Mouse (Mus musculus): ENCODE measurements at regions not wholly inside any gene's neighbourhood (a gene's known extent, or its start where the extent isn't known, plus 50 kb on each side); places are given as distances from the start of the nearest gene placed in this dataset.
A peak's percentile ranks its signal among the peaks of the same experiment; 100 is the strongest.

GRCm38 (mm10) chr7:138758386-138758785 is 87.5 kb upstream of the Ppp2r2d start:
- Histone ChIP-seq H3K27me3 (ENCODE audit: control insufficient read depth, insufficient read depth, low read length) (no peaks in the 10 kb centered on the region), H3K9me3 (ENCODE audit: control insufficient read depth, low read length) (no peaks in the 10 kb centered on the region)
- 77% methylated on average over 1 of the region's 1 CpGs for WGBS

GRCm38 (mm10) chr7:138748442-138748841 is 97.4 kb upstream of the Ppp2r2d start:
- Histone ChIP-seq H3K9ac (ENCODE audit: low read length) (no peak overlapping the region), H3K27me3 (ENCODE audit: control insufficient read depth, insufficient read depth, low read length) (no peaks in the 10 kb centered on the region), H3K36me3 (ENCODE audit: control insufficient read depth, insufficient read depth, low read length) (no peaks in the 10 kb centered on the region), H3K27ac (ENCODE audit: low read depth, low read length) (no peak overlapping the region), H3K4me2 (ENCODE audit: low read depth) (no peak overlapping the region), H3K9me3 (ENCODE audit: control insufficient read depth, low read length) (no peaks in the 10 kb centered on the region), H3K4me3 (ENCODE audit: low read depth, low read length) (no peak overlapping the region), H3K4me1 (ENCODE audit: control insufficient read depth, insufficient read depth, low read length) (no peaks in the 10 kb centered on the region)
- ATAC-seq (ENCODE audit: insufficient read depth, low FRiP score, low TSS enrichment) (no peak), DNase-seq (ENCODE audit: low spot score) (no peak)
- 66% methylated on average over 2 of the region's 2 CpGs for WGBS

More at GRCm38 (mm10) chr7:138758386-138758785, 87.5 kb upstream of the Ppp2r2d start:
- DNase-seq (ENCODE audit: low spot score) (no peak), ATAC-seq (ENCODE audit: insufficient read depth, low FRiP score, low TSS enrichment) (no peak)
- Histone ChIP-seq H3K27ac (ENCODE audit: low read depth, low read length) (no peak overlapping the region), H3K4me3 (ENCODE audit: low read depth, low read length) (no peak overlapping the region), H3K9ac (ENCODE audit: low read length) (no peak overlapping the region), H3K4me1 (ENCODE audit: control insufficient read depth, insufficient read depth, low read length) (no peaks in the 10 kb centered on the region), H3K36me3 (ENCODE audit: control insufficient read depth, insufficient read depth, low read length) (no peaks in the 10 kb centered on the region), H3K4me2 (ENCODE audit: low read depth) (no peak overlapping the region)

GRCm38 (mm10) chr7:138746616-138747015 is 99.3 kb upstream of the Ppp2r2d start:
- H3K4me3 ChIP-seq (ENCODE audit: low read depth, low read length) = no peak overlapping the region
- no peak for ATAC-seq (ENCODE audit: insufficient read depth, low FRiP score, low TSS enrichment)
- H3K4me2 ChIP-seq (ENCODE audit: low read depth) = no peak overlapping the region
- no peaks in the 10 kb centered on the region for H3K9me3 ChIP-seq (ENCODE audit: control insufficient read depth, low read length)
- no peaks in the 10 kb centered on the region for H3K4me1 ChIP-seq (ENCODE audit: control insufficient read depth, insufficient read depth, low read length)
- 21% methylated on average over 8 of the region's 8 CpGs for WGBS
- H3K9ac ChIP-seq (ENCODE audit: low read length) = no peak overlapping the region
- no peaks in the 10 kb centered on the region for H3K36me3 ChIP-seq (ENCODE audit: control insufficient read depth, insufficient read depth, low read length)
- DNase-seq (ENCODE audit: low spot score) = peak; percentile 61
- H3K27me3 ChIP-seq (ENCODE audit: control insufficient read depth, insufficient read depth, low read length) = no peaks in the 10 kb centered on the region
- no peak overlapping the region for H3K27ac ChIP-seq (ENCODE audit: low read depth, low read length)

GRCm38 (mm10) chr7:138742516-138742845 is 103.4 kb upstream of the Ppp2r2d start:
- Histone ChIP-seq H3K4me1 (ENCODE audit: control insufficient read depth, insufficient read depth, low read length) (no peaks in the 10 kb centered on the region), H3K4me3 (ENCODE audit: low read depth, low read length) (no peak overlapping the region), H3K36me3 (ENCODE audit: control insufficient read depth, insufficient read depth, low read length) (no peaks in the 10 kb centered on the region), H3K27me3 (ENCODE audit: control insufficient read depth, insufficient read depth, low read length) (no peaks in the 10 kb centered on the region), H3K9ac (ENCODE audit: low read length) (no peak overlapping the region), H3K4me2 (ENCODE audit: low read depth) (no peak overlapping the region), H3K9me3 (ENCODE audit: control insufficient read depth, low read length) (no peaks in the 10 kb centered on the region), H3K27ac (ENCODE audit: low read depth, low read length) (no peak overlapping the region)
- ATAC-seq (ENCODE audit: insufficient read depth, low FRiP score, low TSS enrichment) = no peak
- 92% methylated on average over 4 of the region's 4 CpGs for WGBS
- DNase-seq (ENCODE audit: low spot score) = no peak

- Histone ChIP-seq H3K9ac (ENCODE audit: low read length) (no peak overlapping the region), H3K36me3 (ENCODE audit: control insufficient read depth, insufficient read depth, low read length) (no peaks in the 10 kb centered on the region), H3K9me3 (ENCODE audit: control insufficient read depth, low read length) (no peaks in the 10 kb centered on the region), H3K4me3 (ENCODE audit: low read depth, low read length) (no peak overlapping the region), H3K27ac (ENCODE audit: low read depth, low read length) (no peak overlapping the region), H3K4me2 (ENCODE audit: low read depth) (no peak overlapping the region), H3K27me3 (ENCODE audit: control insufficient read depth, insufficient read depth, low read length) (no peaks in the 10 kb centered on the region), H3K4me1 (ENCODE audit: control insufficient read depth, insufficient read depth, low read length) (no peaks in the 10 kb centered on the region)
- ATAC-seq (ENCODE audit: insufficient read depth, low FRiP score, low TSS enrichment) (no peak), DNase-seq (ENCODE audit: low spot score) (no peak)
- 78% methylated on average over 7 of the region's 7 CpGs for WGBS
Measured at GRCm38 (mm10) chr7:138741816-138742515, 103.9 kb upstream of the Ppp2r2d start.

- WGBS = 29% methylated on average over 4 of the region's 4 CpGs
- Histone ChIP-seq H3K4me1 (ENCODE audit: control insufficient read depth, insufficient read depth, low read length) (no peaks in the 10 kb centered on the region), H3K36me3 (ENCODE audit: control insufficient read depth, insufficient read depth, low read length) (no peaks in the 10 kb centered on the region), H3K4me3 (ENCODE audit: low read depth, low read length) (no peak overlapping the region), H3K4me2 (ENCODE audit: low read depth) (no peak overlapping the region), H3K9me3 (ENCODE audit: control insufficient read depth, low read length) (no peaks in the 10 kb centered on the region), H3K27me3 (ENCODE audit: control insufficient read depth, insufficient read depth, low read length) (no peaks in the 10 kb centered on the region), H3K27ac (ENCODE audit: low read depth, low read length) (no peak overlapping the region), H3K9ac (ENCODE audit: low read length) (no peak overlapping the region)
- no peak for ATAC-seq (ENCODE audit: insufficient read depth, low FRiP score, low TSS enrichment)
- peak; percentile 58 for DNase-seq (ENCODE audit: low spot score)
Measured at GRCm38 (mm10) chr7:138734254-138734653, 111.6 kb upstream of the Ppp2r2d start.

GRCm38 (mm10) chr7:138724829-138725228 is 121.0 kb upstream of the Ppp2r2d start:
- no peaks in the 10 kb centered on the region for H3K4me1 ChIP-seq (ENCODE audit: control insufficient read depth, insufficient read depth, low read length)
- no peak overlapping the region for H3K4me3 ChIP-seq (ENCODE audit: low read depth, low read length)
- H3K27me3 ChIP-seq (ENCODE audit: control insufficient read depth, insufficient read depth, low read length) = no peaks in the 10 kb centered on the region
- H3K4me2 ChIP-seq (ENCODE audit: low read depth) = no peak overlapping the region
- no peaks in the 10 kb centered on the region for H3K9me3 ChIP-seq (ENCODE audit: control insufficient read depth, low read length)
- no peaks in the 10 kb centered on the region for H3K36me3 ChIP-seq (ENCODE audit: control insufficient read depth, insufficient read depth, low read length)
- DNase-seq (ENCODE audit: low spot score) (no peak), ATAC-seq (ENCODE audit: insufficient read depth, low FRiP score, low TSS enrichment) (no peak)
- no peak overlapping the region for H3K27ac ChIP-seq (ENCODE audit: low read depth, low read length)
- 86% methylated on average over 2 of the region's 2 CpGs for WGBS
- no peak overlapping the region for H3K9ac ChIP-seq (ENCODE audit: low read length)

- no peak overlapping the region for H3K4me2 ChIP-seq (ENCODE audit: low read depth)
- 82% methylated on average over 5 of the region's 5 CpGs for WGBS
- no peak for DNase-seq (ENCODE audit: low spot score)
Measured at GRCm38 (mm10) chr7:138719608-138720007, 126.3 kb upstream of the Ppp2r2d start.

GRCm38 (mm10) chr7:138719115-138719514 is 126.8 kb upstream of the Ppp2r2d start:
- Histone ChIP-seq H3K9me3 (ENCODE audit: control insufficient read depth, low read length) (no peaks in the 10 kb centered on the region), H3K4me3 (ENCODE audit: low read depth, low read length) (no peak overlapping the region), H3K9ac (ENCODE audit: low read length) (no peak overlapping the region), H3K27ac (ENCODE audit: low read depth, low read length) (no peak overlapping the region), H3K4me1 (ENCODE audit: control insufficient read depth, insufficient read depth, low read length) (no peaks in the 10 kb centered on the region), H3K4me2 (ENCODE audit: low read depth) (no peak overlapping the region), H3K27me3 (ENCODE audit: control insufficient read depth, insufficient read depth, low read length) (no peaks in the 10 kb centered on the region), H3K36me3 (ENCODE audit: control insufficient read depth, insufficient read depth, low read length) (no peaks in the 10 kb centered on the region)
- 62% methylated on average over 3 of the region's 3 CpGs for WGBS
- ATAC-seq (ENCODE audit: insufficient read depth, low FRiP score, low TSS enrichment) (no peak), DNase-seq (ENCODE audit: low spot score) (no peak)

More at GRCm38 (mm10) chr7:138719608-138720007, 126.3 kb upstream of the Ppp2r2d start:
- ATAC-seq (ENCODE audit: insufficient read depth, low FRiP score, low TSS enrichment) = no peak
- no peak overlapping the region for H3K9ac ChIP-seq (ENCODE audit: low read length)
- no peaks in the 10 kb centered on the region for H3K9me3 ChIP-seq (ENCODE audit: control insufficient read depth, low read length)
- H3K4me3 ChIP-seq (ENCODE audit: low read depth, low read length) = no peak overlapping the region
- no peaks in the 10 kb centered on the region for H3K27me3 ChIP-seq (ENCODE audit: control insufficient read depth, insufficient read depth, low read length)
- H3K4me1 ChIP-seq (ENCODE audit: control insufficient read depth, insufficient read depth, low read length) = no peaks in the 10 kb centered on the region
- no peak overlapping the region for H3K27ac ChIP-seq (ENCODE audit: low read depth, low read length)
- H3K36me3 ChIP-seq (ENCODE audit: control insufficient read depth, insufficient read depth, low read length) = no peaks in the 10 kb centered on the region

Measured in neural tube, embryonic 11.5 days (tissue).